Mouse (Mus musculus): ENCODE measurements at regions not wholly inside any gene's neighbourhood (a gene's known extent, or its start where the extent isn't known, plus 50 kb on each side); places are given as distances from the start of the nearest gene placed in this dataset.
"Not testable (repeated sequence)": the region's sequence is repeated elsewhere in the genome, so short reads cannot be mapped to it uniquely, and the experiment has no call there.

DNA sequence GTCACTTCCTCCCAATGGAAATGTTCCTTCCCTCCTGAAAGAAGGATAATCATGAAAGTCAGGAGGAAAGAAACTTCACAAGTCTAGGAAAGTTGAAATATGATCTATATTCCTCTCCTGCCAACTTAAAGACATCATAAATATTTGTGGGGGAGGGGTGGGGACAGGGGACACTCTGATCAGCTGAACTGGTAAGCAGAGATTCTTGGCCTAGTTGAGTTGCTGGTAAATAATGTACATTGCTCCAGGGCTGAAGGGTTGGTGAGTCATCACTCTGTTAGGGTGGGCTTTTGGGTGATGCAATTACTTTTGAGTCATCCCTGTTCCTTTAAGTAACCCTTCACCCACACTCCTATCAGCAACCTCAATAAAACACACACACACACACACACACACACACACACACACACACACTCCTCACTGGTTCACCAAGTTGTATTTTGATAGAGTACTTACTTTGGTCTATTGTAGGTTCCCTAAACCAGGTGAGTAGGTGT is 56.0 kb downstream of the Ccdc71l start:
- DNase-seq: no peak

DNA sequence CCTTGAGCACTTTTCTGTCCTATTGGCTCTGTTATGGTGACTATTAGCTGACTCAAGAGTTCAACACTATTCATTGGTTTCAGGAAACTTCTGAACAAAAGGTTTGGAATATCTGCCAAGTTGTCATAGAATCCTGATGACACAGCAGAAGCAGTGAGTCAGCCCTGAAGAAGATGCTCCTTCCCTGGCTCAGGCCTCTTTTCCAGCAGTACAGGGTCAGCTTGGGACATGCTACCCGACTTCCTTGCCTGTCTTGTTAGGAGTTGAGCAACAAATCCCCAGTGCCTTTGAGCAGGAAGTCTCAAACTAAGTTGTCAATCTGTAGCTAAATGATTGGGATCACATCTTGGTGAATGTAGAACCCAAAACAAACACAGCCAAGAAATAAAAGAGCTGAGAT is 56.6 kb downstream of the Ccdc71l start:
- DNase-seq: no peak

DNA sequence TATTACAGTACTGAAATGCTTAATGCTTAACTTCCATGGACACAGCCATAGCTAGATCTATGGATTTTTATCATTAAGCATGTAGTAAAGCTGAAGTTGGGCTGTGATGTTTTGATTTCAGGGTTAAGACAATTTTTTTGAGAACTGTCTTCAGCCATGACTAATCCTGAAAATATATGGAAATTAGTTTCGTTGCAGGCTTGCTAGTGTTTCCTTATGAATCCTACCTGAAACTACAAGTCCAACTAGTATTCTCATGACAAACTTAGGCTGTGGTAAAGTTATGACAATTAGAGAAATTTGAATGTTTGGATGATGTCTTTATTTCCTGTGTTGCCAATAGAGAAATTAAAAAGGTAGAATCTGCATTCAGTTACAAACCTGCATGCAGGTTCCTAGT is 59.7 kb downstream of the Ccdc71l start:
- no peak for DNase-seq

DNA sequence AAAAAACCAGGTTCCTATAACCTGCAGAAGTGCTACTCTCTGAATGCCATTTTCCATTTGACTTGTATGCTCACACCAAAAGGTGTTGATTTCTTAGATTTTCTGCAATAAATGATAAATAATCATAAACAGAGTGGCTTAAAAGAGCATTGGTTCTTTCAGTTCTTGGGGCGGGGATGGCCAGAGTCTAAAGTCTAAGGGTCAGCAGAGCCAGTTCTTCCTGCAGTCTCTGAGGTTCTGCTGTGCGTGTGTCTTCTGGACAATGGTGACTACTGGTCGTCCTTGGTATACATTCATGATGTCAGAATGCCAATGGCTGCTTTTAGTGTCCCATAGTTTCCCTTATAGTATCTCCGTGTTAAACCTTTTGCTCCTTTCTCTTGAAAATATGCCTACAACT is 66.3 kb downstream of the Ccdc71l start:
- no peak for DNase-seq

DNA sequence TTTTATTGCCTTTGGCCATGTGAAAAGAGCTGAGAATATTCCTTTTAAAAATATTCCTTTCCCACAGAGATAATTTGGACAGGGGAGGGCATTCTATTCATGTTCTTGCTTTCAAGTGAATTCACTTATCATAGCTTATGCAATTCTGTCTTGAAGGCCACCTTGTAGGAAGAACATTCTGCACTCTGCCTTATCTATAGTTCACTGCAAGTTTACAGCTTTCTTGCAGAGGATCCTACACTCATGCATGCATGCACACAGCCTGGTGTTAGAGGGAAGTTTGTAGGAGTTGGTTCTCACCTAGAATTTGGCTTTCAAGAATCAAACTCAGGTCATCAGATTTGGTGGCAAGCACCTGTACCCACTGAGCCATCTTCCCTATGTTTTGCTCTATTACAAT is 67.4 kb downstream of the Ccdc71l start:
- DNase-seq: no peak

DNA sequence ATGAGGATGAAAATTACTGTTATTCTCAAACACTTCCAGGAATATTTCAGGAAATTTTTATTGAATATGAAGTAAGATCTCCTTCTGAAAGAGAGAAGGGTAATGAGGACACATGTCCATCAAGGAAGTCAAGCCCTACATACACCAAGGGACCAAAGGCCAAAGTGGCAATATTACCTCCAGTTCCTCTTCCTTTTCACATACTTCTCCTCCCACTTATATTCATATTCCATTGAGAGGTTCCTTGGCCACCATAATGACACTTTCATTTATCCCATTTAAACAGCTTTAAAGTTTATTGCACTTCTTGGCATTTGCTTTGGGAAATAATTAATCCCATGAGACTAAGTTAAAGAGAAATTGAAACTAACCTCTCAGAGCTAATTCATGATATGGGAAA is 70.9 kb downstream of the Ccdc71l start:
- DNase-seq: no peak

DNA sequence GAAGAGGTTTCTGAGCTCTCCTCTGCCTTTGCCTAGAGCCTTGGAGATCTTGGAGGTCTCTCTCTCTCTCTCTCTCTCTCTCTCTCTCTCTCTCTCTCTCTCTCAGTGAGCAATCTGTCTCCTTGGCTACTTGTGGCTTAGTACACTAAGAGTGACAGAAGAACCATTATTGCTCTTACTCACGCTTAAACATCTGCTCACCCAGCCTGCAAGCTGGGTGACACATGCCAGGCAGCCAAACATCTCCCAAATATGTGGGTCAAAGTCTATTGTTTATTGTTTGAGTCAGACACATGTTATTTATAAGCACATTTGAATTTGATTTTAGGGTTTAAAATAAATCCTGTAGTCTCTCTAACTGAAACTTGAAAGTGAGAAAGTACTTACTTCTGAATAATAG is 72.7 kb downstream of the Ccdc71l start:
- DNase-seq: no peak

DNA sequence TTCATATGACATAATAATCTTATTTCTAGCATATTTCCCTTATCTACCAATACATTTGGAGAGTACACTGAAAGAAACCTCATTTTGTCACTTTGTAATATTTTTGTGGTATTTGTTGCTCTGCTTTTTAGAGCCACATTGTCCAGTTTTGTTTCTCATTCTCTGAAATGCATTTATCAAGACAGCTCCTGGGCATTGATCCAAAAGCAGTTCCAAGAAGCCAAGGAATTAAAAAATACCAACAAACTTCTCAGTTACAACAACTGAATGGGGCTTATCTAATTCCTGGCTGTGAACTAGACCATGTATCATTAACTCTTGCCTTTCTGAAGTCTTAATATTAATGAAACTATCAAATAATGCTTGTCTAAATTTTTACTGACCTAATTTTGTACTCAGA is 76.3 kb downstream of the Ccdc71l start:
- no peak for DNase-seq

DNA sequence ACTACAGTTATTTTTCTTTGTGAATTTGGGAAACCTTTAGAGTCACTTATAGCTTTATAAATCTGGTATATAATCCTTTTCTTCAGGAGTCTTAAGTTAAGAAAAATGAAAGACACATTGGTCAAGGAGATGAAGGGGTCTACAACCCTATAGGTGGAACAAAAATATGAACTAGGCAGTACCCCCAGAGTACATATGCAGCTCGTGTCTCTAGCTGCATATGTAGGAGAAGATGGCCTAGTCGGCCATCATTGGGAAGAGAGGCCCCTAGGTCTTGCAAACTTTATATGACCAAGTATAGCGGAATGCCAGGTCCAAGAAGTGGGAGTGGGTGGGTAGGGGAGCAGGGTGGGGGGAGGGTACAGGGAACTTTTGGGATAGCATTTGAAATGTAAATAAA is 76.7 kb downstream of the Ccdc71l start:
- DNase-seq: not testable (repeated sequence)

DNA sequence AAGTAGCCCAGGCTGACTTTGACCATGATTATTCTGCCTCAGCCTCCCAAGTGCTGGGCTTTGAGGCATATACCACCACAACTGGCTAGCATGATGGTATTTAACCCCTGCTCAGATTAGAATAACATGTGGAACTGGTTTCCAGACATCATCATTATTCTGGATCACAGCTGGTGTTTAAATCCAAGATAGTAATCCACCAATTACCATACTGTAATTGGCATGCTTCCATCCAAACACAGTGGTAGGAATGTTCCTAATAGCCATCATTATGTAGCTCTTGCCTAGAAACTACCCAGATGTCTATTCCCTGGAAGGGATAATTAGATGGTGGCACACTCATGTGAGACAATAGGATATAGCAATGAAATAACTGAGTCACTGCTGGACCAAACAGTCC is 77.4 kb downstream of the Ccdc71l start:
- no peak for DNase-seq

DNA sequence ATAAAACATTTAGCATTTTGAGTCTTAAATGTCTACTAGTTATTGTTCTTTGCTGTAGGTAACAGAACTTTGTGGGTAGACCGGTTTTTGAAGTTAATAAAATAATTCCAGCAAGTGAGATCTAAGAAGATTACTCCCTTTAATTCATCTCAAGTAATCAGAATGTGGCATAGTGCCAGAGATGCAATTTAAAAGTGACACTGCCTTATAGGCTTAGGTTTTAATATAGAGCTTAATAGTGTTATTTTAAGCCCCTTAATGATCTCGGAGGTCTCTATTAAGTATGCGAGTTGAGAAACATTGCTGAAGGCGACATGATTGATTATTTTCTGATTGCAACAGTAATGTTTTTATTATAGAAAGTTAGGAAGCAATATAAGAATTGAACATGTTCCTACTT is 78.3 kb downstream of the Ccdc71l start:
- DNase-seq: no peak

DNA sequence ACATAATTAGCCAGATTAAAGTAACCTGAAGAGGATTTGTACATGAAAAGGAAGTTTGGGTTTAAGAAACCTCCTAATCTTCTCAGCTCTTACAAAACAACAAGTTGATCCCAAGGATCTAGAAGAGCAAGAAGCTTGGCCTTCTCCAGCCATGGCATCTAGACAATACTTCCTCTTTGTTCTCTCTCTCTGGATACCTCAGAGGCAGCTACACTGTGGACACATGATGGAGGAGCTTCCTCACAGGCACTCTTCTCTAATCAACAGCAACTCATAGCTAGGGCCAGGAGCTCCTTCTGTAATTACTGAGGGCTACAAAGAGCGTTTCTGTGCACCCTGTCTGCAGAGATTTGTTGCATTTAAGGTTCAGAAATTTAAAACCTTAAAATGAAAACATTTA is 79.9 kb downstream of the Ccdc71l start:
- no peak for DNase-seq

DNA sequence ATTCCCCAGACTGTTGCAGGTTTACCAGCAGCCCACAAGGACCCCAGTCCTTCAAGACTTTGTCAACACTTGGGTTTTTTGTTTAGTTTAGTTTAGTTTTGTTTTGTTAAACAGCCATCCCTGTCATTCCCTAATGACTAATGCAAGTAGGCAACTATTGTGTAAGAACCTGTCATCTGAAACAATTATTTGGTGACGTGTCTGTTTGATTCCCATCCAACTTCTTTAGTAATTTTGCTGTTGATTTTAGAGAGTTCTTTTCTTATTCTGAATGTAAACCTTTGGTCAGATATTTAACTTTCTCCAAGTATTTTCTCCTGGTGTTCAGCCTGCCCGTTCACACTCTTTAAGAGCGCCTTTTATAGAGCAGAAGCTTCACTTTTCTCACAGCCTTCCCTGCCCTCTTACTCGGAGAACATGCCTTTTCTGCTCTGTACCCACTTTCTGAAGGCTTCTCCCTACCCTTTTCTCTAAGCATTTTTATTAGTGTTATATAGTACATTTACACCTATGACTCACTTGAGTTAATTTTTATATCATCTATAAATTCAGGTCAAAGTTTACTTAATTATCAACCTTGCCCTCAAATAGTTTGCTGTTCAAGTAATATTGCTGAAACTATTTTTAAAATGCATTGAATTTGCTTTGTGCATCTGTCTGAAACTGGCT is 82.0 kb downstream of the Ccdc71l start:
- no peak for DNase-seq

DNA sequence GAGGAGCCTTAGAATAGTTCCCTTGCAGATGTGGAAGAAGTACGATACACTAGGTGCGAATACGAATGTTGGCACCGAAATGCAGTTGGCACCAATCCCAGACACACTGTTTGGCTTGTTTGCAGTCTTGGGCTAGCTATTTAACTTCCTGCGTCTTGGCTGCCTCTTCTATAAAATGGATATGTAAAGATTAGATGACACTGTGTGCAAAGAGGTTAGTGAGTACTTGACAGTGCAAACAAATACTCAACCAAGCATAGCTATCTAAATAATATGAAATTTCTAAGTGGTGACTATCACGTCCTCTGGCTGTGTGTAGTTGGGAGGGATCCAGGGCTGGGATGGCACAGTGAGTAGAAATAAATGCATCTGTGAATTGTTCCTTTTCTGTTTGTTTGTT is 86.9 kb downstream of the Ccdc71l start:
- no peak for DNase-seq

DNA sequence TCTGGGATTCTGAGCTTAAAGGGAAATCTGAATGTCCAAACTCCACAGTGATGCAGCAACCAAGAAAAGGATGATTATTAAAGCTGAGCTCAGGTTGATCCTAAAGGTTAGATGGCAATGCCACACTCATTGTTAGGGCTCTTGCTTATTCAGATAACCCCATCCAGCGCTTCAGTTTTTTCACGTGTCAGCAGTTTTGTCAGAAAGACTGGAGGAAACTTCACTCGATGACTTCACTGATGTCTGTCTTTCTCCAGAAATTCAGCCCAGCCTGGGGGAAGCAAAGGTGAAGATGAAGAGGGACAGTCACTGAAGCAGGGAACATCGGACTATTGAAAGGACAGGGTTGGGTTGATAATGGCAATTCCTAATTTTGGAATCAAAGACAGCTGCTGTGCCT is 91.4 kb downstream of the Ccdc71l start:
- no peak for DNase-seq

DNA sequence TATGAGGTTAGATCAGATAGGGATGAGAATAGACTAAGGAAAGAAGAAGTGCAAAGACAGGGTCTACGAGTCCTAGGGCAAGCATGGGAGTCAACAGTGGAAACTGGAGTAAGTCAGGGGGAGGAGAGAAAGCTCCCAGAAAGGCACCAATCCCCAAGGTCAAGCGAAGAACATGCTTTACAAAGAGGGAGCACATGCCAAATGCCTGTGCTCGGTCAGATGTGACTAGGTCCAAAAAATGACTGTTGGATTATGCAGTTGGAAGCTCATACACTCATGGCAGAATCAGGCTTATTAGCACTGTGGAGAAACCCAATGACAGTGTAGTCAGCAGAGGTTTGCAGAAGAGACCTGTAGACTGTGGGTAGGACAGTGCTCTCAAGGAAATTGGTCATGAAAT is 100.9 kb downstream of the Ccdc71l start:
- DNase-seq: no peak

DNA sequence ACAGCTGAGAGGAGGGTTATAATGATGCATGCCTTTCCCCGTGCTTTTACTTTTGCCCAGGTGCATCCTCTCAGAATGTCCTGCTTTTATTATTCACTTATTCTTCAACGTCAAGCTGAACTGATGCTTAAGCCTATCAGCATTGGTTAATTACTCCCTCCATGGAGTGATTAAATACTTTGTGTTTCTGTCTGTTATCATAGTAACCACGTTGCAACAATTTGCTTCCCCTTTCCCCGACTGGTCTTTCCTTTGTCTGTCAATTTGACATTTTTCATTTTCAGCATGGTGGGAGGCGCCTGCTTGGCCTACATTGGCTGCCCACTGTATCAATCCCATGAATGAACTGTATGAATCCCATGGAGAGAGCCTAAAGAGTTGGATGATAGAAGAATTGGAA is 101.8 kb downstream of the Ccdc71l start:
- DNase-seq: no peak

DNA sequence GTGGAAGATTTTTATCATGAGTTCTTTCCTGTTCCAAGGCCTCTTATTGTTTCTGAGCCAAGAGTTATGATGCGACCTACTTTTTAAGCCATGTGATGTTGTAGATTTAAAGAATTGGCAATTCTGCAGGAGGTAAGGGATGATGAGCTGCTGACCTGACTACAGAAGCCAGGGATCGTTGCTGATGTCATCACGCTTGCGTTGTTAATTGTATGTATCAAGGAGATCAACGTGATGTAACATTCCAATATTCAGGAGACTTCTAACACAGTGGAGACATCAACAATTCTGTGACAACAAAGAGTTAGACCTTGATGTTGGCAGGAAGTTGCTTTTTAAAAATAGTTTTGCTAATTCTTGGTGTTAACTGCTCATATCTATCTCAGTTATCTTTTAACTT is 102.5 kb downstream of the Ccdc71l start:
- no peak for DNase-seq

DNA sequence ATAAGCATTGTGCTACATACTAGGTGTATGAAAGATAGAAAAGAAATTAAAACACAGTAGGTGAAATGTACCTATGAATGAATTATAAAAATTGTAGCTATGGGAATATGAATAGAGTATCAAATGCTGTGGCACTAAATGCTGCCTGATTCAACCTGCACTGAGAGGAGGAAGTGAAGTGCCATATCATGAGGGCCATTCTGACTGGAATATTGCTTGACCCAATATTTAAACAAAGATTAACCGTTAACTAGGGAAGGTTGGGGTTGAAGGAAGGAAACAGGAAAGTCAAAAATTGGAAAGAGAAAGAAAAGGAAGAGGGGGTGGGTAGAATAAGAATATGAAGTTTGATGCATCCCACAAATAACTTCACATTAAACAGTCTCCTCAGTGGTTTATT is 103.8 kb downstream of the Ccdc71l start:
- DNase-seq: no peak

DNA sequence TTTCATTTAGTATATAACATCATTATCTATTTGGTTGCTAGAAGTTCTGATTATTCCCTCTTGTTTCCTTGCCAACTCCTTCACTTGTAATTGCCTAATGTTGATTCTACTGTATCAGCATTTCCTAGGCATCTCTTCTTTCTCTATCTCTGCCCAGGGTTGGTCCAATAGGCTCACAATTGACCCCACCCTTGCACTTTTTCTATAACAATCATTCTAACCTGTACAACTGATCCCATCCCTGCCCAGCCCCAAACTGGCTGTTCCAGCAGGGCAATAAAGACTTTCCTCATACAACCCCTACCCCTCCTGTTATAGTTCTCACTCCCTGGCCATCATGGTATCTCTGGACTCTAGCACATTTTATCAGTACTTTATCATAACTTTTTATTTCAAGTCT is 104.3 kb downstream of the Ccdc71l start:
- DNase-seq: no peak

DNA sequence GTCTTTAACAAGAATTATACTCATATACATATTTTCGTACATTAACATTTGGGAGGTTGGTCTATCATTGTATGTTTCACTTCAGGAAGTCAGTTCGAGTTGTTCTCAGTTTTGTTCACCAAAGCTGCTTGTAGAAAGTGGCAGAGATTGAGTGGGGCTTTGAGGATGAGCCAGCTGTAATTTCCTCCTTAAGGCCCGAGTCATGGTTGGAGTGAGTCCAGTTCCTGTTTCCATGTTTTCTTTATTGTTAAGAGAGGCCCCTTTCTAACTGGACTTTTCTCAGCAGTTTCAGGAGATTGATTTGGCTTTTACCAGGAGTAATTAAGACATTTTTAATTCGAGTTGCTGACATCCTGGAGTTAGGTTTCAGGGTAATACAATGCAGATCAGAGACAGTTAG is 107.7 kb downstream of the Ccdc71l start:
- DNase-seq: no peak

DNA sequence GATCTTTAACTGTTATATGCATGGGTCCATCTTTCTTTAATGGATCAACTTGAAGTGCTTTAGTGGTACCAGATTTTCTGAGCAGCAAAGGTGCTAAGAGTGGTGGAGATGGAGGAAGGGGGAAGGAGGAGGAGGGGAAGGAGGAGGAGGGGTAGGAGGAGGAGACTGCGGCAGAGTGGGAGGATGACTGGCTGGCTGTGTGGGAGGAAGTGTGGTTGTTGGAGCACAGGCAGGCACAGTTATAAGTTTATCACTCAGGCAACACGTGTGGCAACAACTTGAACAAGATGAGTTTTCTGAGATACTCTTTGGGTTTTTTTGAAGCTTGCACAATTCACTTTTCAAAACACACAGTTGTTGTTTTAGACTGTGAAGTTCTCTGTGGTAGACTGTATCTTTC is 108.2 kb downstream of the Ccdc71l start:
- peak; percentile 54 for DNase-seq

DNA sequence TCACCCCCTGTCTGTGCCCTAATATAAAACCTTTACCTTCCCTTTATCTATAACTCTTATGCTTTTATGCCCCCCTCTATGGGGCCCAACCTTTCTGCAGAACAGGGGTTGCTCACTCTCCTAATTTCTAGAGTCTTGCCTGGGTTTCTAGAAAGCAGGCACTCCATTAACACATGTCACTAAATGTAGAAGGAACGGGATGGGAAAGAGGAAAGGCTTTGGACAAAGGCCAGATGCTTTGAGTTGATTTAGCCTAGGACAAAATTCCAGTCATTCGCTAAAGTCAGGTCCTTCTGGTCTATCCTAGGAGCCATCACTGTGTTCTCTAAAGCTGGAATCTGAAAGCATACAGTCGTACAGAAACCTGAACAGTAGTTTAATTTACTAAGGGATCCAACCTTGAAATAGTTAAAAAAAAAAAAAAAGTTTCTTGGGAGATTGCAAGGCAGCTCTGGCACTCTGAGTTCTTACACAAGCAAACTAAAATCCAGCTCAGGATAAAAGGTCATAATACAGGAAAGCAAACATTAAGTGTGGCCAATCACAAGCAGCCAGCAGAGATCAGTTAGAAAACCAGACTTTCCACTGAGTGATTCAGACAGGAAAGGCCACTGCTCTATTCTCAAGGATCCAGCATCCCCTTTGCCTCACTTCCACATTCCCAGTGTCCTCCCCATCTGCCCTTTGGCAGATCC is 109.5 kb downstream of the Ccdc71l start:
- no peak for DNase-seq

DNA sequence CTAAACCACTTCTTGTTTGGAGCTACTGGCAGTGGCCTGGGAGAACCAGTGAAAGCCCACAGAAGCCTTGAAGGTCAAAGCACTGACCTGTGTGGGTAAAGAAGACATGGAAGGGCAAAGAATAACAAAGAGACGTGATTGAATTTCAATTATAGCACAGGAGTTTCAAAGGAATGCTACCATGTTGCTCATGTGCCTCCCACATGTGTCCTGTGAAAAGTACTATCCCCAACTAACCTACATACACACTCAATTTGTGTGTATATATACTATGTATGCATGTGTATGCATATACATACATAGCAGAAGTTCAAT is 110.0 kb downstream of the Ccdc71l start:
- DNase-seq: no peak

Data from thymus, postnatal 14 days (tissue).